Mouse (Mus musculus) splenic B cell, adult 2 months (primary cell): ENCODE data around the gene Rasd1.
"Not testable (repeated sequence)": the region's sequence is repeated elsewhere in the genome, so short reads cannot be mapped to it uniquely, and the experiment has no call there.

Source experiments
- DNase-seq: peaks from one replicate; pipeline ENCODE4 v3.0.0-alpha.2; 2011; ENCODE audit warnings: low read depth, low spot score
- H3K27me3 ChIP-seq: 2 replicates; pipeline ENCODE4 v1.6.1; 2012; ENCODE audit warnings: mild to moderate bottlenecking, low read length, moderate library complexity, mixed read lengths; ENCODE audit not compliant: control insufficient read depth, poor library complexity, insufficient read depth, severe bottlenecking
- H3K36me3 ChIP-seq: 2 replicates; pipeline ENCODE4 v1.6.1; 2012; ENCODE audit warnings: mild to moderate bottlenecking, low read length, moderate library complexity, mixed read lengths; ENCODE audit not compliant: control insufficient read depth, poor library complexity, insufficient read depth, severe bottlenecking

The Rasd1 gene

GRCm38 (mm10) chr11:59966102-59966483 is 1.3 kb upstream of the Rasd1 start:
- no peak for DNase-seq
- Histone ChIP-seq H3K27me3 (no peaks in the 10 kb centered on the region), H3K36me3 (no peaks in the 10 kb centered on the region)

DNA sequence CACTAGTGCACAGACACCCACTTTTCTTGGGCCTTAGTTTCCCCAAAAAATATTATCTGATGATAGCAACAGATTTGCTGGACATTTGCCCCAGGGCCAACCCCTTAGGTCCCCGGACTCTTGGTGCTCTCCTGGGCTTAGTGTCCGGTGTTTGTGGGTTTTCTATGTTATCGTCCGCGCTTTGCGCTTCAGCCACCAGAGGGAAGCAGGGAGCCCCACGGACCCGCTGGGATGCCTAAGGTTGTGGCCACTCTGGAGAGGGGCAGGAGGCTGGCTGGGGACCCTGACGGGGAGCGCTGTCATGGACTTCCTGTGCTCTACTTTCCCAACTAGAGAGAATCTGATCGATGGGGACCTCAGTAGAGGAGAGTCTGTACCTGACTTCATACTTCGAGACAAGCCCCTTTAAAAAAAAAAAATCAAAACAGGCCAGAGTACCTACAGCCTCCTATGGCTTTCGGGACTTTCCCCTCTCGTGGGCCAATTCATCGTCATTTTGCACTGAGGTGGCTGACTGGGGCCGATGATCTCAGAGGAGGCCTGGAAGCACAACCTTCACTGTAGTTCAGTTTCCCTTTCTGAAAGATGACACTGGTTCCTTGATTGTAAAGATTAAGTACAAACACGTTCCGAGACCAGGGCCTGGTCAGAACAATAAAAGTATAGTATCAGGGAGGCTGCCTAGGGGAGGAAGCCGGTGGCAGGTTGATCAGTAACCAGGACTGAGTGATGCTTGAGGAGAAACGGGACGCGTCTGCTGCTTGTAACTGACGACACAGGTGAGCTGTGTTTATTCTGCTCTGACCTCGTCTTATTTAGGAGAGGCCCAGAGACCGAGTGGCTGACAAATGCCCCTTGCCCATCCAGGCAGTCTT is 720 bp upstream of the Rasd1 start:
- peak; percentile 77 for DNase-seq
- Histone ChIP-seq H3K27me3 (no peaks in the 10 kb centered on the region), H3K36me3 (no peaks in the 10 kb centered on the region)

GRCm38 (mm10) chr11:59964163-59964758 is 483 bp downstream of the Rasd1 start:
- DNase-seq: no peak
- H3K36me3 ChIP-seq: no peaks in the 10 kb centered on the region
- H3K27me3 ChIP-seq: no peaks in the 10 kb centered on the region

DNA sequence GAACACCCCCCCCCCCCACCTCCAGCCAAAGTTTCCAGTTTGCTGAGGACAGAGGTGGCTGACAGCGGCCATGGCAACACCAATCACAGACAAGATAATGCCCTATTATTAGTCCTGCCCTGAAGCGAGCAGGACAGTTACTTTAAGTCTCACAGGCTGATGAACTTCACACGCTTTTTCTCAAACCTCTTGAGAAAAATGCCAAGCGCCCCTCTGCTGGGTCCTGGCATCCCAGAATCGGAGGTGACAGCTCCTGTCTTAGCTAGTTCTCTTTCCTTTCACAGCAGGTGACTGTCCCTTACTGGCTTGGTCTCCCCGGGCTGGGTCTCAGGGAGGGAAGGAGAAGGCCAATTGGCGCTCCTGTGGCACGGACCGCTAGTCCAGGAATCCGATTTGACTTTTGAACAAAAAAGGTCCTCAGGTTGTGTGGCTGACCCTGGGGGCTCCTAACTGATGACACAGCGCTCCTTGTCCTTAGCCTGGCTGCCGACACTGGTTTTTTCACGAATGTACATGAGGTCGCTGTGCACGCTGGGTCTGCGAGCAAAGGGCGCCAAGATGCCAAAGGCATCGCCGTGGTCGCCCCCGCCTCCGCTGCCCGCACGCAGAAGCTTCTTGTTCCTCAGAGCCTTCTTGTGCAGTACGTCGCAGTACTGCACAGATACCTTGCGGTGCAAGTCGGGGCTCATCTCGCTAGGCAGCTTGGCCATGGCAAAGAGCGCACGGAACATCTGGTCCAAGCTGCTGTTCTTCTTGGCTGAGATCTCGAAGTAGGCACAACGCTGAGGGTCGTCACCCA is 1.2 kb downstream of the Rasd1 start:
- Histone ChIP-seq H3K27me3 (no peaks in the 10 kb centered on the region), H3K36me3 (no peaks in the 10 kb centered on the region)
- peak; percentile 39 for DNase-seq

DNA sequence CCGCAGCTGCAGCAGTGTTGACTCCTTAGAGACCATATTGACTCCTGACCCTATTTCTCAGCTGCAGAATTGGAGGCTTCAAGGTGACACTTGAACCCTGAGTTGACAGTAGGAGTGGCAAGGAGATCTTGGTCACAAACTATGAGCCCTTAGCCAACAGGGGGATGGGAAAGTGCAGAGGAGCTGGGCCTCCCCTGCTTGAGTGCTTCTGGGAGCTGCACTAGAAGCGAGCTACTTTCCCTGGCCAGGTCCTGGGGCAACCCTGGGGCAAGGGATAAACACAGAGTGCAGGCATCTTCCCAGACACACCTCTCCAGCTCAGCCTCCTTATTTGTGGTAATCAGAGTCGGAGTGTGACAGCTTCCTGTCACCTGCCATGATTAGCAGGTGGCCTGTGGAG is 2.2 kb downstream of the Rasd1 start:
- no peaks in the 10 kb centered on the region for H3K36me3 ChIP-seq
- DNase-seq: no peak
- H3K27me3 ChIP-seq: no peaks in the 10 kb centered on the region

DNA sequence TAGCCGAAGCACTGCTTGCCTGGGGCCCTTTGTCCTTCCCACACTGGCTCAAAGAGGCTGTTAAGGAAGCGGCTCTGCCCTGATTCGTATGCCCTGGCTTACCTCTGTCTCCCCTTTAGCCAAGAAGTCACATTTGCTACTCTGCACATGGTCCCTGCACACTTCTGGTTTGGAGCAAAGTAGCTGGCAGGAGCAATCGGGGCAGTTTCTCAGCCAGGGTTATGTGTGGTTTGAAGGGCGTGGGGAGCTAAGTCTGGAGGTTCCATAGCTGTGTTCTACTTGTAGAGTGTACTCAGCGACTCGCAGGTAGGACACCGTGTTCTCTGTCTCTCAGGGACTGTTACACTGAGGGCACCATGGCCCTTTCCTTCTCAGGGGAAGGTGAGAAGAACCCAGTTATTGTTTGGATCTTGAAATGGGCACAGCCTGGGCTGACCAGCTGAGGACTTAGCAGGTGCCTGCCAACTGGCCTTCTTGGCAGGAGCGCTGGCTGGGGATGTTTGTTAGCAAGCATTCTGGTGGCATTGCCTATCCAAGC is 3.3 kb downstream of the Rasd1 start:
- DNase-seq: no peak
- no peaks in the 10 kb centered on the region for H3K27me3 ChIP-seq
- no peaks in the 10 kb centered on the region for H3K36me3 ChIP-seq

GRCm38 (mm10) chr11:59960476-59961337 is 4.0 kb downstream of the Rasd1 start:
- no peak for DNase-seq
- H3K36me3 ChIP-seq: no peaks in the 10 kb centered on the region
- H3K27me3 ChIP-seq: no peaks in the 10 kb centered on the region

GRCm38 (mm10) chr11:59959453-59959852 is 5.3 kb downstream of the Rasd1 start:
- H3K27me3 ChIP-seq: no peaks in the 10 kb centered on the region
- no peak for DNase-seq
- H3K36me3 ChIP-seq: no peaks in the 10 kb centered on the region

GRCm38 (mm10) chr11:59956749-59957148 is 8.0 kb downstream of the Rasd1 start:
- Histone ChIP-seq H3K36me3 (no peaks in the 10 kb centered on the region), H3K27me3 (no peaks in the 10 kb centered on the region)
- no peak for DNase-seq

DNA sequence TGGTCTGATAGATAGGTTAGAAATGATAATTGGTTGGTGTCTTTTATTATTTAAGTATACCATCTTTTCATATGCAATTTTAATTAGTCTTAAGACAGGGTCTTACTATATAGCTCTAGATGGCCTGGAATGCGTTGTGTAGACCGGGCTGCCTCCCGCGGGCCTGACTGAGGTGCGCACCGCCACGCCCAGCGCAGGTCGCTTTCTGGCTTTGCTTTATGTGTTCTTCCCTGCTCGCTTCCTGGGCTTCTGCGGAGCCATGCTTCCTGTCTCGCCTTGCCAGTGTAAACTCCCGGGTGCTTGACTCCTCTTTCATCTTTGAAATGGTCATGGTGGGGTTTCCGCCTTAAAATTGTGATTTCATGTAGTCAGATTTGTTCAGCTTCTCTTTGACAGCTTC is 11.9 kb downstream of the Rasd1 start:
- no peak for DNase-seq
- no peaks in the 10 kb centered on the region for H3K36me3 ChIP-seq
- no peaks in the 10 kb centered on the region for H3K27me3 ChIP-seq

DNA sequence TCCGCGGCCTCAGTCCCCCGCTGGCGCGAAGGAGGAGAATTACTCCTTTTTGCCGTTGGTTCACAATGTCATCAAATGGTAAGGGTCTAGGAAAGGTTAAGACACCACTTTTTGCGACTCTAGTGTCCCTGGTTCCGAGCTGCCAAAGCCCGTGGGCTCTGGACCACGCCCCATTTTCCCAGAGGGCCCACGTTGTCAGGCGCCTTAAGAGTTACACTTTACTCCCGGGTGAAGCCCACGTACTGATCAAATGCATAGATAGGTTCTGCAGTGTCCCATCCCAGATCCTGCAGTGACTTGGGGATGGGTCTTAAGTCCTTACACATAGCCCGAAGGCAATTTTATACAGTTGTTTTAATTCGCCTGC is 16.4 kb downstream of the Rasd1 start:
- DNase-seq: peak; percentile 24

GRCm38 (mm10) chr11:59947752-59948400 is 16.9 kb downstream of the Rasd1 start, which contains the start of gene Med9:
TSS of gene Med9 (plus strand) at chr11:59948206.
- peak; percentile 86 for DNase-seq
- Histone ChIP-seq H3K36me3 (no peaks in the 10 kb centered on the region), H3K27me3 (no peaks in the 10 kb centered on the region)

More for the DNA sequence above, 16.4 kb downstream of the Rasd1 start:
- no peaks in the 10 kb centered on the region for H3K36me3 ChIP-seq
- no peaks in the 10 kb centered on the region for H3K27me3 ChIP-seq

GRCm38 (mm10) chr11:59944855-59945254 is 19.9 kb downstream of the Rasd1 start:
- DNase-seq, H3K27me3 ChIP-seq, H3K36me3 ChIP-seq: not testable (repeated sequence)

DNA sequence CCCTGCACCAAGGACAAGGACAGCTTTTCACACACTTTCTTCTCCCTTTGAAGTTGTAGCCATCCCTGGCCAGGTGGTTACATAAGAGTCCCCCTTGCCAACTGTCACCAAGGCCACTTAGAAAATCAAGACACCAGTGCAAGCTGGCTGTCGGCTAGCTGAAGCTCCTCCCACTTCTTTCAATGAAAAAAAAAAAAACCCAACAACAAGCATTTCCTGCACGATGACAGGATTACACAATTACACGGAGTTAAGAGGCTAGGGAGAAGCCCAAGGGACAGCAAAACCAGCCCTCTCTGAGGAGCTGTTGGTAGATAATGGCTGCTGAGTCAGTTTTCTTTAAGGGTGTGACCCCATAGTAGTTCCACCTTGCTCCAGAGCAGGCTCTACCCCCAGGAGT is 23.4 kb downstream of the Rasd1 start:
- Histone ChIP-seq H3K36me3 (no peaks in the 10 kb centered on the region), H3K27me3 (no peaks in the 10 kb centered on the region)
- DNase-seq: no peak
